Mouse (Mus musculus): ENCODE results near the gene Med7.

The Med7 gene
- long read RNA-seq, experiment 1, transcript Med7-207 (2 exons, 381 nt) = minor isoform, 5 of 52 reads
- long read RNA-seq, experiment 1, transcript Med7-201 (3 exons, 1,193 nt) = minor isoform, 10 of 52 reads
- long read RNA-seq, experiment 1, transcript Med7-203 (3 exons, 2,547 nt) = major isoform, 32 of 52 reads
- long read RNA-seq, experiment 1, partial matches to known transcripts = 0 of 52 reads
- long read RNA-seq, experiment 1, other reads (novel, unspliced or antisense) = 4 of 52 reads
- long read RNA-seq, experiment 2, transcript Med7-203 (3 exons, 2,547 nt) = major isoform, 22 of 32 reads
- long read RNA-seq, experiment 2, transcript Med7-201 (3 exons, 1,193 nt) = minor isoform, 6 of 32 reads
- long read RNA-seq, experiment 2, partial matches to known transcripts = 0 of 32 reads
- long read RNA-seq, experiment 2, other reads (novel, unspliced or antisense) = 2 of 32 reads

GRCm38 (mm10) chr11:46436760-46437458, at the start of gene Med7:
Med7 (plus strand) TSS chr11:46436925.
- intact Hi-C loops (cut with DNase I) = no loop called here

- intact Hi-C loops (cut with DNase I) = no loop called here
These were observed 49.7 kb upstream of the Med7 start for GRCm38 (mm10) chr11:46387061-46387460.

GRCm38 (mm10) chr11:46388438-46388837, 48.3 kb upstream of the Med7 start:
- intact Hi-C loops (cut with DNase I) = no loop called here

GRCm38 (mm10) chr11:46389336-46390117, 47.2 kb upstream of the Med7 start, which contains the start of gene Itk:
Itk (minus strand) TSS chr11:46389515.
- intact Hi-C loops (cut with DNase I) = no loop called here

- intact Hi-C loops (cut with DNase I) = no loop called here
These were observed 46.1 kb upstream of the Med7 start for GRCm38 (mm10) chr11:46390621-46391020.

GRCm38 (mm10) chr11:46392890-46393289, 43.8 kb upstream of the Med7 start:
- intact Hi-C loops (cut with DNase I) = no loop called here

- intact Hi-C loops (cut with DNase I) = no loop called here
These were observed 43.3 kb upstream of the Med7 start for GRCm38 (mm10) chr11:46393413-46393812.

- intact Hi-C loops (cut with DNase I) = no loop called here
These were observed 41.6 kb upstream of the Med7 start for GRCm38 (mm10) chr11:46395088-46395487.

- intact Hi-C loops (cut with DNase I) = no loop called here
These were observed 41.0 kb upstream of the Med7 start for GRCm38 (mm10) chr11:46395698-46396097.

- intact Hi-C loops (cut with DNase I) = no loop called here
These were observed 40.4 kb upstream of the Med7 start, which contains the start of gene Fam71b for GRCm38 (mm10) chr11:46396167-46396859. Fam71b (plus strand) TSS chr11:46396559.

- intact Hi-C loops (cut with DNase I) = no loop called here
These were observed 39.9 kb upstream of the Med7 start for GRCm38 (mm10) chr11:46396860-46397179.

GRCm38 (mm10) chr11:46397900-46398299, 38.8 kb upstream of the Med7 start:
- intact Hi-C loops (cut with DNase I) = no loop called here

- intact Hi-C loops (cut with DNase I) = no loop called here
These were observed 38.3 kb upstream of the Med7 start for GRCm38 (mm10) chr11:46398473-46398872.

- intact Hi-C loops (cut with DNase I) = no loop called here
These were observed 37.8 kb upstream of the Med7 start for GRCm38 (mm10) chr11:46398933-46399383.

- intact Hi-C loops (cut with DNase I) = no loop called here
These were observed 35.2 kb upstream of the Med7 start for GRCm38 (mm10) chr11:46401555-46401954.

- intact Hi-C loops (cut with DNase I) = no loop called here
These were observed 31.7 kb upstream of the Med7 start for GRCm38 (mm10) chr11:46404986-46405385.

GRCm38 (mm10) chr11:46406721-46407120, 30.0 kb upstream of the Med7 start:
- intact Hi-C loops (cut with DNase I) = no loop called here

GRCm38 (mm10) chr11:46410018-46410563, 26.6 kb upstream of the Med7 start:
- intact Hi-C loops (cut with DNase I) = no loop called here

- intact Hi-C loops (cut with DNase I) = no loop called here
These were observed 18.3 kb upstream of the Med7 start for GRCm38 (mm10) chr11:46418438-46418837.

GRCm38 (mm10) chr11:46418860-46419259, 17.9 kb upstream of the Med7 start:
- intact Hi-C loops (cut with DNase I) = no loop called here
